Mouse (Mus musculus) layer of hippocampus, postnatal 25 days (tissue): Measurements from ENCODE around the gene Capn13. TPM values are rescaled to one million over a fixed set of nuclear protein-coding genes. Genes with fewer than 3 reads are reported as not detected.

Experiments
- DNase-seq, 2 experiments: peaks; one replicate each; pipeline ENCODE4 v3.0.0; 2022; ENCODE audit warnings: mixed read lengths in 2 of 2, low spot score in 1 of 2; ENCODE audit errors: extremely low spot score in 1 of 2
- total RNA-seq, 2 experiments: library from RNA; stranded (reverse); gene quantifications; 2 replicates each; pipeline ENCODE4 v1.2.3; 2021

Capn13 gene
- total RNA-seq, 2 experiments from 2014 or later, result not detected

GRCm38 (mm10) chr17:73343632-73344390, 56.9 kb downstream of the Capn13 start:
- no peak for DNase-seq

GRCm38 (mm10) chr17:73342673-73343072, 58.0 kb downstream of the Capn13 start:
- no peak for DNase-seq

DNA sequence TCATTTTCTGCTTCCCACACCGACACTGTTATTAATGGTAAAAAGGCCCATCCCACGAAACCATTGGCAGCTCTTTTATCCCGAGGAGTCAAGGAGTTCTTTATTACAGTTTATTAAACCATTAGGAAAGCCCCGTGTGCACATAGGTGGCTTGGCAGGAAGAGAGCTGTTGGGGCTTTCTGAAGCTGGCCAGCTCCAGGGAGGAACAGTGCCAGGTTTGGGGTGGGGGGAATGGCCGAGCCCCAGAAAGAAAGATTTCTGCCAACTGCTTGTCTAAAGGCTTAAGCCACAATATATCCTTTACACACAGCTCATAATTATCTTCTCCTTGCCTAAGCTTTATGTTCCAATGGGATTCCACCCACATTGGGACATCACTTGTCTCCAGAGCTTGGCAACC, 71.6 kb downstream of the Capn13 start:
- DNase-seq, result no peak

DNA sequence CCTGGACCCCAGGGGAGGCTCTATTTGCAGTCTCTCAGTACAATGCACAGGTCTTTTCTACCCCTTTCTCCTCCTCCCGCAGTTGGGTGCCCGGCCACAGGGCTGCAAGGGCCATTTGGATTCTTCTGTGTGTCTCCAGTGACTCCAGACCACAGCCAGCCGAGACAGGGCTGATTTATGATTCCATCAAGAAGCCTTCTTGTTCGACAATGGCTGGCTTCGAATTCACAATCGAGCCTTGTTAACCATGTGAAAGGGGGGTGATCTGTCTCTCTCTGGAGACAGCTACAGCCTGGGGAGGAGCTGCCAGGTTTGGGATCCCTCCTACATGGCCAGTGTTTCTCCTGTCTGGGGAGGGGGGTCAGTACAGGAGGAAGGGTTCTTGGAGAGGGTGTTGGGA, 75.4 kb downstream of the Capn13 start:
- DNase-seq, result no peak

DNA sequence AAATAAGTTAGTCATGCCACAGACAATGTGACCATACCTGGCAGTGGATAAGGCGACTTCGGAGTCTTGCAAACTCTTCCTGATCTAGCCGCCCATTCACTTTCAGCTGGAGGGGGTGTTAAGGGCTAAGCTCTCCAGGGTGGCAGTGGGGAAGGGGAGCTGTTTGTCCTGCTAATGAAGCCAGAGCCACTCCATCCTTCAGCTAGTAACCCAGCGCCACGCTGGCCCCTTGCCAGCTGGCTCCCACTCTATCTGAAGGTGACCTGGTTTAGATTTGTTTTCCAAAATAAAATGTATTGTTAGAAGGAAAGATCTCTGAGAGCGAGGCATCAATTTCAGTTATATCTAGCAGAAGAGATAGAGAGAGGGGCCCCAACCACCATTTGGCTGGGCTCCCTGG, 75.9 kb downstream of the Capn13 start:
- no peak for DNase-seq

DNA sequence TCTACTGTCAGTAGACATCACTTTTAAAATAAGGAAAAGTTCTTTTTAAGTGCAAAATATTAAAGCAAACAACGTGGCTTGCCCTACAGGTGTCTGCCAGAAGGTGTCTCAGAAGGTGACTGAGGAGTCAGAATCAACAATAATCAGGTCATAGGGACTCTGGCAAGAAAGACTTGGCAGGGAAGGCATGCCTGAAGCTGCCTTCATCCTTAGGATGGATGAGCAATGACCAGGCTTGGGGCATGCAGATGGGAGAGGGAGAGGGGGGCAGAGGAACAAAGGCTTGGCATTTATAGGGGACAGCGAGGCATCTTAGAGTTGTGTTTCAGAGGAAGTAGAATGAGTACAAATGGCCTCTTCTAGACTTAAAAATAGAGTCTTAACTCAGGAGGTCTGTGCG, 76.7 kb downstream of the Capn13 start:
- no peak for DNase-seq

DNA sequence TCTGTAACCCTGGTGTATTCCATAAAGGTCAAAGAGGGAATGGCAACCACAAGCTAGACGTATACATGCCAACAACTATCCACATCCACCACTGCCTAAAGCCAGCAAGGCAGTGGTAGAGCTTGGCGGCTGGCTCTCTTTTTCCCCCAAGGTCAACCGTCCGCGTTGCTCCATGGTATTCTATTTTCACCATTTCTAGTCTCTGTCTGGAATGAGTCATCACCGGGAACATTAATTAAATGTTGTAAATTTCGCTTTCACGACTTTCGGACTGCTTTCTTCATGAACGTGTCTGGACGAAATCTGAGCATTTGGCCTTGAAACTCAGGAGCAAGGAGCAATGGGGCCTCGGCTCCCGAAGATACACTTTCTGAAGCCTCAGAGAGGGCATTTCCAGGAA, 85.9 kb downstream of the Capn13 start:
- DNase-seq, result no peak

DNA sequence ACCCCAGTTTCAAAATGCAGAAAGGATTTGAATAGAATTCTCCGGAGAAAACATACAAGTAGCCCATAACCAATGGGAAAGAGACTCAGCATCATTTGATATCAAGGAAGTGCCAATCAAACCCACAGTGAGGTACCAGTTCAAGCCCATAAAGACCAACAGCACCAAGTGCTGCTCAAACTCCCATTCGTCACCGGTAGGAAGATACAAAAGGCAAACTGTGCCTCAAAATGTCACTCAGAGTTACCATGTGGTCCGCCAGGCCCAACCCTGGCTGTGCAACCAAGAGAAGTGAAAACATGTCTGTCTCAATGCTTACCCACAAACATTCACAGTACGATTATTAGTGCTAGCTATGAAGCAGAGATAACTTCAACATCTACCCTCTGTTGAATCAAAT, 89.2 kb downstream of the Capn13 start:
- no peak for DNase-seq

DNA sequence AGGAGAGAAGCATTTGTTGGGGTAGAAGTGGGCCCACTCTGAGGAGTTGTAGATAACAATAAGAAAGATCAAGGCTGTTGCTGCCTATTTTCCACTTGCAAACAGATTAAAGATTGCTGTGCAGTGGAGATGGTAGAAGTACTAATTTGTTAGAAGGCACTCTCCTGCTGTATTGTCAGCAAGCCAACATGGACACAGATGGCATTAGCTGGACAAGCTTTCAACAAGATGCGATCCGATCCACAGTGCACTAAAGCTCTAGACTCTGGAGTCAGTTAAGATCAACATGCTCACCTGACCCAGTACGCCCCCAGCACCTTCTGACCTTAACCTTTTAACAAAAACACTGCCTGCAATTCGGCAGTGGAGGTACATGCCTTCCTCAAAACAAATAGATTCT, 92.0 kb downstream of the Capn13 start:
- no peak for DNase-seq

DNA sequence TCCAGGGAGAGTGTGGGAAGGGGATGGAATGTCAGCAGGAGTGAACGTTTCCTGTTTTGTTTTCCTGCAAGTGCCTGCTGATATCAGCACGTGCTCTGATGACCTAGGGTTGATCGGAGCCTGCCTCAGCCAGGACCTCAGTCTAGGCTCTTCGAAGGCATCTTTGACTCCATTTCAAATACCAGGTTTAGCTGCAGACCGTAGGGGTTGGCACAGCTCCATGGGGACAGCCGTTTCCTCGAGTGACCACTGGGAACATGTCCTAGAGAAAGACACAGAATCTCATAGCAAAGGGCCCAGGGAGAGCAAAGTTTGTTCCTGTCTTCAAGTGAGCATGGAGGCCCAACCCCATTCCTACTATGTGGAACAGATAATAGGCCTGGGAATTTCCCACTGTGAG, 94.0 kb downstream of the Capn13 start:
- no peak for DNase-seq

DNA sequence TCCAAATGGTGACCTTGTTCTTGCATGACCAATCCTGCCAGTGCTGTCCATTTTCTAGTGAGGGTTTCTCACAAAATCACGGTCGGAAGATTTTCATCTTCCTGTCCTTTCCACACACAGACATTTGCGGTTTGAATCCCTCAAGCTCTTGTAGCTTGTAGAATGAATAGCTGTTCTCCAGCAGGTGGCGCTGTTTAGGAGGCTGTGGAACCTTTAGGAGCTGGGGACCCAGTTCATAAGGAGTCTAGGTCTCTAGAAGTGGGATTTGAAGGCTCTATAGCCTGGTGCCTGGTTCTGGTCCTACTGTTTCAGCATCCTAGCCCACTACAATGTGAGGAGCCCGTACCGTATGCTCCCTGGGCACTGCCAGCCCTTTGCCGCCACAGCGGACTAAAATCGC, 95.0 kb downstream of the Capn13 start:
- DNase-seq, result peak; percentile 37 to 75

DNA sequence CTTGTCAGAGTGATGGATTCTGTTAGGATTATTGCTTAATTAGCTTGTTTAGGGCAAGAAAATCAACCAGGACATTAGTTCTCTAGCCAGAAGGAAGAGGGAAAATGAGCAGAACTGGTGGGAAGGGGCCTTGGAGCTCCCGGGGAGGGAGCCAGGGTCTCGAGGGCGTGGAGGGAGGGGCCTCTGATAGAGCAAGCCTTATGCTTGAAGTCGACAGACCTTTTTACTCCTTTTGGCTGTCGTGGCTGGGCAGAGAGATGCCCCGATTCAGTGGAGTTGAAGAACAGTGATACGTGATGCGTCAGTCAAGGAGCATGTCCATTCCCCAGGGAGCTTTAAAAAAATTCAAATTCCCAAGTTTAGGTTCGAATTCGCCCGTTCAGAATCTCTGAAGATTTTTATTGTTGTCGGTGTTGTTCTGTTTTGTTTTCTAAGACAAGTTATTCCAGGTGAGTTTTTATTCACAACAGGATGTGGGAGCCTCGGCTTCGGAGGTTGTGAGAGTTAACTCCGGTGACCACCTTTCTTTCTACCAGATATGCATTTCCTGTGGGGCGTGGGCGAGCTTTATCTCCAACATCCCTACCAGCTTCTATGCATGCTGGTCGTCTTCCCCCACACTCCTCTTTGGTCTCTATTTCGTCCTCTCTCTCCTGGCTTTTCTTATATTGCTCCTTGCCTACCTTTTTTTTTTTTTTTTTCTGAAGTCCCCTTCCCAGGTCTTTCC, 96.4 kb downstream of the Capn13 start:
- no peak for DNase-seq

DNA sequence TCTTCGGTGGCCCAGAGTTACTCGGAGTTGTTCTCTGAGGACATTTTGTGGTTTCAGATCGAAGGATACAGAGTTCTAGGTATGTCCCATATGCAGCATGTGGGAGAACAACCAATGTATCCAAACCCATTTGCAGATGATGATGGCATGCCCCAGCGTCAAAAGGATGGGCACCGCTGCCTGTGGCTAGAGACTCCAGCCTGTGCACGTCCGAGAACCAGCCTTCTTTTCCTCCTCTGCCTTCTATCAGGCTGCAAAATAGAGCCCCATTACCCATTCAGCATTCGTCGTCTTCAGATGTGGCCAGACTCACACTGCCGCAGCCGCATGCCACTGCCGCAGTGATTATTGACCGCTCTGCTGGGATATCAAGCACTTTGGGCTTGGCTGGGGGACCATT, 97.0 kb downstream of the Capn13 start:
- DNase-seq, result no peak

GRCm38 (mm10) chr17:73303217-73303616, 97.4 kb downstream of the Capn13 start:
- peak; percentile 69 to 90 for DNase-seq

DNA sequence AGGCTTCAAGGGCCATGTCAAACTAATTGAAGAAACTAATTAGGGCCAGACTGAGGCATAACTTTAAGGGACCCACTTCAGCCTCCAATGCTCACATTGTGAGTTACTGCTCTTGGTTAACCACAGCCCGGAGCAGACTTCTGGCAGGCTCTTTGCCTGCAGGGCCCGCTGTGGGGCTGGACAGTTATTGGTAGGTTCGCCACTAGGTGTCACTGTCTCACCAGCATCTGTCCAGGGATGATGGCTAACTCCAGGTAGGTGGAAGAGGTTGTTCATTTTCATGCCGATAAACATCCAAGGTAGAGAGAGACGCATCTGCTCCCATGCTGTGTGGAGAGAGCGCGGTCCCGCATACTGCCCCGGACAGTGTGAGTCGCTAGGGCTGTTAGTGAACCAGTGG, 98.6 kb downstream of the Capn13 start:
- DNase-seq, result peak; percentile 53 to 78

DNA sequence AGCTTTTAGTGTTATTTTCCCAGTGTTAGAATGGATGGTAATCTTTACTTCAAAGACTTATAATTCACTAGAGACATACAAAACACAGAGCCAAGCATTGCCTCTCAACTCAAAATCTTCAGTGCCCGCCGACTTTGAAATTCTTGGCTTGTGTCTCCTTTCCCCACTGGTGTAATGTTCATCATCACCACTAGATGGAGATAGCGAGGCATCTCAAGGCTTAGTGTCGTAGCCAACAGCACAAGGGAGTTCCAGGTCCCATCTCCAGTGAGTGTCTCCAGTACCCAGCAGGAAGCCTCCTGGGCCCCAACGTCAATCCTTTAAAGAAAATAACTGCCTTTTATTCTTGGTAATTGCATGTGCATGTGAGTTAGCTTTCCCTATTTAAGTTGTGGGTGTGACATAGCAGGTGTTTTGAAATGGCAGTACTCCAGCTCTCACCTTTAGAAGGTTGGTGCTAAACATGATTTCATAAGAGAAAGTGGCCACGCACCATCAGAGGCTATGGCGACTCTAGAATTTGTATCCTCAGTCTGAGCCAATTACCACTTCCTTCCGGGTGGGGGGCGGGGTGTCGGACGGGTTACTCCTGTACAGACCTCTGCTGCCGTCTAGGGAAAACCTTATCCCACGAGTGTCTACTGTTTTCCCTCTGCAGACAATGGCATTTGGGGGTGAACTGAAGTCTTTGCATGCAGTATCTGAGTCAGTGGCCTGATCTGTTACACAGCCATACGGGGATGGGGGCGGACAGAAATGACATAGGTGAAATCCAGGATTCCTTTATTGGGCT, 99.2 kb downstream of the Capn13 start:
- peak; percentile 30 to 60 for DNase-seq

GRCm38 (mm10) chr17:73300147-73300880, 100.4 kb downstream of the Capn13 start:
- no peak for DNase-seq

DNA sequence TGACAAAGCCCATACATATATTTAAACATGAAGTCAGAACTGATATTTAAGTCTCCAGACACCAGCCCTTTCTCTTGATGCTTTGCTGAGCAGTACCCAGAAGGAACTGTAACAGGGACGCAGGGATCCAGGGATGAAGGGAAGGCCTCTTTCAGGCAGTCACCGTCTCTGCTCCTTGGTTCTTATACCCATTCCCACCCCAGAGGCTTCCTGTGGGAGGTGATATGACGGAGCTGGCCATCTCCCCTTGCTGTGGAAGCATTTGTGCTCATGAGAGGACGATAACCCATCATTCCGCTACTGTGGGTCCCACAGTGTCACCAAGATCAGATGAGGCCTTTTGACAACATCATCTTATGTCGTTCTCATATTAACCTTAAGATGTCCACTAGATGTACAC, 101.7 kb downstream of the Capn13 start:
- DNase-seq, result no peak

GRCm38 (mm10) chr17:73296855-73297254, 103.8 kb downstream of the Capn13 start:
- peak in 1 of 2 experiments; percentile 67 for DNase-seq

DNA sequence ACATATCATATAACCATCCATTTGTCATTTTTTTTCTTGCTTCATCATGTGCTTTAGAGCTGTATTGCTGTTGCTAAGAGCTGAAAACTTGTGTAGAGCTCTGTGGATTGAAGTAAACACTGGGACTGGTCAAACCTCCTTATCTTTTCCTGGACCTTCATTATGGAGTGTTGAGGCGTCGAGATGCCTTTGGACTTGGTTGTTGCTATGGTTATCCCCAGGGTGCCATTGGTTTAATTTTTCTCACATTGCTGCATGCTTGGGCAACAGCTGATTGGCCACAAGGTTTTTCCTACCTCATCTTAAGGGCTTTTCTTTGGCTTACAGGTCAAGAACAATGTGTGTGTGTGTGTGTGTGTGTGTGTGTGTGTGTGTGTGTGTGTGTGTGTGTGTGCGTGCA, 107.4 kb downstream of the Capn13 start:
- DNase-seq, result no peak

GRCm38 (mm10) chr17:73284301-73284700, 116.4 kb downstream of the Capn13 start:
- no peak for DNase-seq
